Mouse (Mus musculus) neutrophil, adult 5-6 weeks (primary cell): Measurements from ENCODE around the gene B230217C12Rik. TPM values are rescaled to one million over a fixed set of nuclear protein-coding genes. Genes with fewer than 3 reads are reported as not detected.
A peak's percentile ranks its signal among the peaks of the same experiment; 100 is the strongest.

Source experiments
- ATAC-seq: fragments of 151-379, 151-347 bp; 2 replicates; pipeline ENCODE4 v1.8.0; 2017; ENCODE audit warnings: mild to moderate bottlenecking, moderate TSS enrichment; ENCODE audit not compliant: insufficient number of reproducible peaks, poor library complexity, low FRiP score, severe bottlenecking; ENCODE audit errors: extremely low read depth
- total RNA-seq: library from RNA; stranded (forward); fragments of 200-1000 nt; gene quantifications from 2 replicates; pipeline ENCODE4 v1.2.3, GENCODE M21; 2017

Gene B230217C12Rik
- total RNA-seq, result 0.47 and 1.2 TPM in 2 replicates

GRCm38 (mm10) chr11:97840539-97840954, at the start of gene B230217C12Rik:
B230217C12Rik (plus strand) TSS chr11:97840780.
- ATAC-seq, result 0 out of 2 replicates have a peak, but pooled peaks have one; percentile 16

DNA sequence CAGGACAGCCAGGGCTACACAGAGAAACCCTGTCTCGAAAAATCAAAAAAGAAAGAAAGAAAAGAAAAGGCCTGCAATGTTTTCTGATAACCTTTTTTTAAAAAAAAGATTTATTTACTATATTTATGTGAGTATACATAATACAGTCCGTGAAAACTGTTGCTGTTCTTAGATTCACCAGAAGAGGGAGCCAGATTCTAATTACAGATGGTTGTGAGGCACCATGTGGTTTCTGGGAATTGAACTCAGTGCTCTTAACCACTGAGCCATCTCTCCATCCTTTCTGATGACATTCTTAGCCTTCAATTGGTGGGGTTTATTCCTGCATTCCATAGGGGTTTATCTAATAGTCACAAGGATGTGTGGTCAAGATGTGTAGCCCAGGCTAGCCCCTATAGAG, 47.4 kb upstream of the B230217C12Rik start:
- ATAC-seq, result peak; percentile 81

DNA sequence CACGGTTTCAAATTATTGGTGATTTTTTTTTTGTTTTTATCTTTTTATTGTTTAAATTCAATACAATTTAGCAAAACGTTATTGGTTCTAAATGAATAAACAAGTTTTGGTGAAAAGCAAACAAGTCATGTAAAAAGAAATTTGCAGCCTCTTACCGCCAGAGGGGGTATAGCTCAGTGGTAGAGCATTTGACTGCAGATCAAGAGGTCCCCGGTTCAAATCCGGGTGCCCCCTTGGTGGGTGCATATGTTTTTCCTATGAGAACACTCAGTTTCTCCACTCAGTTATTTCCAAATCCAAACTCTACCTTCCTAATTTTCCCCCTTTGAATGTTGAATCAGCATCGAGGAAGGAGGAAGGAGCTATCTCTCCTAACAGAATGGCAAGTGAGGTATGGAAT, 43.7 kb upstream of the B230217C12Rik start:
- ATAC-seq, result no peak

- no peak for ATAC-seq
Observed at GRCm38 (mm10) chr11:97797369-97798082, 43.1 kb upstream of the B230217C12Rik start.

GRCm38 (mm10) chr11:97798083-97798435, 42.5 kb upstream of the B230217C12Rik start:
- no peak for ATAC-seq

DNA sequence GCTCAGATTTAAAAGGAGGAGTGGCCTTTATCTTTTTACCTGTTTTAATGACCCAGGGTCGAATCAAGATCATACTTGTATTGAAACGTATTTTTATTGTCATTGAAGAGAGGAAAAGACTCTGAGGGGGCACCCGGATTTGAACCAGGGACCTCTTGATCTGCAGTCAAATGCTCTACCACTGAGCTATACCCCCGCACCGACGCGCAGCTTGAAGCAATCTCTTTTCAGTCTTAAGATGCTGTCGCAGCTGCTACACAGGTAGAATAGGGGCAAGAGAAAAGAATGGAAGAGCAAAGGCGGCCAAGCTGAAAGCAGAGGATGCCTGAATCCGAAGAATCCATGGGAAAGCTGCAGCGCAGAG, 41.8 kb upstream of the B230217C12Rik start, which contains the start of gene Lasp1:
Lasp1 (plus strand) TSS at position 219 of the 364 bp plus-strand sequence.
- ATAC-seq, result peak; percentile 33; the same call in 1 of the 2 replicates

DNA sequence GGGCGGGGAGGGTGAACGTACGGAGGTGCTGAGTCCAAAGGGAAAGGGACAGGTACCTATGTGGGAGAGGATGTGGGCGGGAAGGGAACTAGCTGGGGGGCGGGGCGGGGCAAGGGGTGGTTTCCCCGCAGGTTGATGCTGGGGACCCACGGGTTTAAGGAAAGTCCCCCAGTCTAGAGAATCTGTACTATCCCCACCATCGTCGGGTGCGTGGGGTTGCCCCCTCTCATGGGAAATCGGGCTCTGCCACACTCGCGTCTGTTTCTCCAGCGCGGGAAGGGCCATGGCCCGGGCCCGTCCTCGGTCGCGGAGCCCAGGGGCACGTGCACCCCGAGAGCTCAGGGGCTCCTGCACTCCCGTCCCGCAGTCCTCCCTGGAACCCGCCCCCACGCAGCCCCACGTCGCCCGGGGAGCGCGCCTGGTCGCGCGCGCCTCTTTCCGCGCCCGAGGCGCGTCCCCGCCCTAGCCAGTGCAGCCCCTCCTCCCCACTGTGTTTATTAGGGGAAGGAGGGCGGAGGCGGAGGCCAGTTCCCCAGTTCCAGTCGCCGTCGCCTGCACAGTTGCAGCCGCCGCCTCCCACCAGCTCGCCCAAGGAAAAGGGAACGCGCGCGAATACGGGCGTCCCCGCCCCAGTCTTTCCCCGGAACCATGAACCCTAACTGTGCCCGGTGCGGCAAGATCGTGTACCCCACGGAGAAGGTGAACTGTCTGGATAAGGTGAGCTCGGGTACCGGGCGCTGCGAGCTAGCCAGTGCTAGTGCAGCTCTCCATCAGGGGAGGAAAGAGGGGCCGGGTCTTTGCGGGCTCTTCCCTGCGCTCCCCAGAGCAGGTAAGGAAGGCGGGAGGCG, 41.2 kb upstream of the B230217C12Rik start:
- peak; percentile 72 for ATAC-seq

DNA sequence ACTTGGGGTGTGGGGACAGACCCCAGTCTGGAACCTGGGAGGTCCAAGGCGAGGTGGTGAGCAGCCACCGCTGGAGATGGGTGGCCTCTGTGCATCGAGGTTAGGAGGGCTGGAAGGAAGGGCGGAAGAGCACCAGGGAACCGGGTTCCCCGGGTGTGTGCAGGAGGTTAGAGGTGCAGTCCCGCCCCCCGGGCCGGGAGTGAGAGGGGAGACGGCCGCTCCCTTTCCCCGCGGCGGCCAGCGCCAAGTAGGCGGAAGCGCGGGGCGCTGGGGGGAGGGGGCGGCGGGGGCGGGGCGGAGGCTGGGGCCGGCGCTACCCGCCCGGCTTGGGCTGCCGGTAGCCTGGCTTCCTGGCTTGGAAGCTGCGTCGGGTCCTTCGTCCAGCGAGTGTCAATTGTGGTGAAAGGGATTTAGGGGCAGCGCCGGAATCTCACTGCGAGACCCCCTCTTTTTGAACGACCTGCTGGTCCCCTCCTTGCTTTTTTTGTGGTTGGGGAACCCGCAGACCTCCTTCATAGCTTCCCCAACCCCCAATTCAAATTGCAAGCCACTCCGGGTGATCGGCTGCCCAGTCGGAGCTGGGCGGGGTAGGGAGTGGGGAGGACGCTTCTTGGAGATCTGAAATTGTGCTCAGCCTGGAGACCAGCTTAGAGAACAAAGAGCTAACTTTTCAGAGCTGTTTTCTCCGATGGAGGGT, 40.4 kb upstream of the B230217C12Rik start:
- ATAC-seq, result 0 out of 2 replicates have a peak, but pooled peaks have one; percentile 8

DNA sequence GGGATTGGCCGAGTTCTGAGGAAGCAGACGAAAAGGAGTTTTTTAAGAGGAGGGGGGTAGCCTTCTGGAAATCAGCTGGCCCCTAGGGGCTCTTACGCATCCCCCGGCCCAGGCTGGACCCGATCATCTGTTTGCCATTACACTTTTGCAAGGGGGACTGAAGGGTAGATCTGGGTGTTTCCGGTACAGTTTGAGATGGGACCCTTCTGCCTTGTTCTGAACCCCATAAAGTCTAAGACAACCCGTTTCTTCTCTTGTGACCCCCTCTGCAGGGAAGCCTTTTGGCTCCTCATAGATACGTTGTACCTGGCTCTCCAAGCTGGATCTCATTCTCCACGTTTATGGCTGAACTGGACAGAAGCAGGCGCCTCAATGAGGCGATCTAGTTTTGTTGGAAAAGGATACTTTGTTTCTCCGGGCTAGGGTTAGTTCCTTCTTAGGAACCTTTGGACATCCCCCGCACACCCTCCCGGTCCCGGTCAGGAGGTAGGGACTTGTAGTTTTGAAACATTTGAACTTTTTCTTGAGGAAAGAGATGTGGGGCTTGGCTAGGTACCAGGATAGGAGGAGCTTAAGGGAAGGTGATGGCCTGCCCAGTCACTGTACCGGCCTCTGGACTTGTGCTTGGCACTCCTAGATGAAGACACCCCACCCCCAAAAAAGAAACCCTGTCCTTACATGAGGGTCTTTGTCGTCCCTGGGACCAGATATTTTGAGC, 39.7 kb upstream of the B230217C12Rik start:
- ATAC-seq, result no peak

DNA sequence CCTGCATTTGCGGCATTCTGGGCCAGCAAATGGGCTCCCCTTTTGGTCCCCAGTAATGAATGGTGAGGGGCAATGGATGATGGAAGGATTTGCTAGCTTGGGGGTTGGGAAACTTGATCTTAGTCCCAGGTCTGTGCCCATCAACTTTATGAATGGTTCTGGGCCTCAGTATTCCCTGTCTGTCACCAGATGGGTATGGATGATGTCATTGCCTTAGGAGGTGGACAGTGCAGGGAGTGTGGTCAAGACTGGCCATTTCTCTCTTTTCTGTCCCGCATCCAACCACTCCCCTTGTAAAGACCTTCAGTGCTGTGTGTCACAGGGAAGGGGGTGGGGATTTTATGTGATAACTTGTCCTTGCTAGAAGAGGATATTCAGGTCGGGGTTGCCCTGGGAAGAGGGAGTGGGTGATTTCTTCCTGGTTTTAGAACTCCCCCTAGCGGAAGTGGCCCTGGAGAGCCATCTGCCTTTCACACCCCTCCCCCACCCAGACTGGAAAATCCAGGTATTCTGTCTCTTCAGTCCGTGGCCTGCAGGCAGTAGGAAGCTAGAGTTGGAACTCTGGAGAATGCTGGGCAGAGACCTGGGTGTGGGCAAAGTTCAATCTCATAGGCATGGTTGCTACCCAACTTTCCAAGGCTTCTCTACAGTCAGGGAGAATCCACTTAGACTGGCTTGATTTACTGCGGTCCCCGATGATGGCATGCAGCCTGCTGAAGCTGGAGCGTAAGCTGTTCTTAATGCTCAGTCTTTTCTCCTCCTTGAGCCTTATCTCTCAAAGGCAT, 39.0 kb upstream of the B230217C12Rik start:
- ATAC-seq, result no peak

DNA sequence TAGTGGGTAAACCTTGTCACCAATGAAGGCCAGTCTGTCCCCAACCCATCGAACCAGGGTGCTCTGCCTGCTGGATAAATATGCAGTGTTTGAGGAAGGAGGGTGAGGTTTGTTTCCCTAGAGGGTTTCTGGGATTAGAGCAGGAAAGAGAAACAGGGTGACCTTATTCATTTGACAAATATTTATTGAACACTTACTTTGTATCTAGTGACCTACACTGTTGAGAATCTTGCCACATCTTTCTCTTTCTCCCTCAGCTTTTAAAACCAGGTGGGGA, 38.4 kb upstream of the B230217C12Rik start:
- ATAC-seq, result no peak

- ATAC-seq, result no peak
Observed at GRCm38 (mm10) chr11:97802495-97802894, 38.1 kb upstream of the B230217C12Rik start.

DNA sequence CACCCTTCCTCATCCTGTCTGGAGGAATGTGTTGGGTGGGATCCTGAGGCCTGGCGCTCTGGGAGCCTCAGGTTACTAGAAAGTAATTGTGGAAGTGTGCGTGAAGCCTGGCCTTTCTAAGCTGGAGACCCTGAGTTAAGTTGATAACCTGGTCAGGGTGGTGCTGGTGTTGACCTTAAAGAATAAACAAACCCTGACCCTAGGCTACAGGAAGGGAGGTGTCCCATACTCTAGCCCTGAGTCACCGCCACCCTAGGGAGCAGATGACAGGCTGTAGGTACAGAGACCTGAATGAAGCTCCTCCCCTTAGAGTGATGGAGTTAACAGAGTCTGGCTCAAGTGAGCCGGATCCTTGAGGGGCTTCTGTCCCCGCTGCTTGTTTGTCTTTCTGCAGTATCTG, 36.7 kb upstream of the B230217C12Rik start:
- ATAC-seq, result no peak

DNA sequence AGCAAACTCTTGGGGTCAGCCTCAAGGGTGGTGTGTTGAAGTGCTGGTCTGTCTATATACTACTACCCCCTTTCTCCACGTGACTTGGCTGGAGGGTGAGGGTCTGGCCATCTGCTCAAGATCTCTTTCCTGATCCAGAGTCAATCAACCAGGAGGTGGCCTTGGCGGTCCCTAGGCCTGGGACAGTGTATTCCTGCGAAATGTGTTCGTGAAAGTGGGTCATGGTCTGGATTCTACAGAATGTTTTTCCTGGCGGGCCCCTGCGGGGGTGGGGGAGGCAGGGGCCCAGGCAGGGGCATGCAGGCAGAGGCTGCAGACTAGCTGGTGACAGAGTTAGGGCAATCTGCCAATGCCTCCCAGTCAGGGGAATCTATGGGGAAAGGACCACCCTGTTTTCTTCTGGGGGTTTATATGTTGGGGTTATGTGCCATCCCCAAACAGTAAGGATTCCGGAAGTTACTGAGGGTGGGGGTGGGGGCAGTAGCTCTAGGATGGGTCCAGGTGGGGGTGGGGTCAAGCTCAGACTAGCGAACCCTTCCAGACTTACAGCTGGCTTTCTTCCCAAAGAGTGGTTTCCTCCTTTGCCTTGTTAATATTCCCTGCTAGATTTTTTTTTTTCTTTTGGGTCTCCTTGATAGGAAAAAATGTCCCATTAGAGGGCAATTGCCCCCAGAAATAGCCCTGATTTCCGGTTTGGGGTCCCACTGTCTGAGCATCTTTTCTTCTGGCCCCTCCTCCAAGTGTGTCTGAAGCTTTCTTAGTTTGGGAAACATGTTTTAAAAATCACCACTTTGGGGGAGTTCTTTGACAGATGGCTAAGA, 35.5 kb upstream of the B230217C12Rik start:
- no peak for ATAC-seq

DNA sequence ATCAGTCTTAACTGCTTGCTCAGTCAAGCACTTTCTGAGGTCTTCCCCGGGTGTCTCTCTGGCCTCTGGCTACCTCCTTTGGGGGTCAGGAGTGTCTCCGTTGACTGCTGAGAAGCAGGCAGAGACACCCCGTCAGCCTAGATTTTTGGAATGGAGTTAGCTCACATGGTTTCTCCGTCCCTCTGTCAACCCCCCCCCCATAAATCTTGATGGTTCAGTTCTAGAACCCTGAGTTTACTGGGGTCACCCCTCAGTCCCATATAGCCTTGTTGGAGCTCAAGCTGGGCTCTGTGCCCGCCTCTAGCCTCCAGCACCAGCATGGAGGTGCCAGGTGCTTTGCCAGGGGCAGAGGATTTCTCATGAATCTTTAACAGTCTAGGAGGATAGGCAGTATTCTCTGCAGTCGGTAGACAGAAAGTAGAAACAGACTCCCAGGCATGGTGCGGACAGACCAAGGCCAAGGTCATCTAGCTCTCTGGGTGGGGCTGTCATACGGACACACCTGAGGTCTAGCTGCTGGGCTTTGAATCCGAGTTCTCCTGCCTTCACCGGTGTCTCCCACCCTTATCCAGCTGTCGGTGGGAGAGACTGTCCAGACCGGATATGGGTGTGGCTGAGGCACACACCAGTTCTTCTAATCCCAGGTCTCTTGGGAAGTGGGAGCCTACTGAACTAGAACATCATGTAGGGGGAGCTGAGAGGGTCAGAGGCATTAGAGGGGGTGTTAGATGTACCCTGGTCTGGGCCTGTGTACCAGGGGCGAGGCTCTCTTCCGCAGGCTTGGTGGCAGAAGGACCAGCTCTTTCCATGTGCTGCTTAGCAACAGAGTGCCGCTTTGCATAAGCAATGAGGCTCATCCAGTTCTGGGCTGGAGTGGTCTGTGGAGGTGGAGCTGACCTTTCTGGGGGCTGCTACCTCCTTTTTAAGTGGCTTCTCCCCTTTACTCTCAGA, 34.6 kb upstream of the B230217C12Rik start:
- no peak for ATAC-seq

DNA sequence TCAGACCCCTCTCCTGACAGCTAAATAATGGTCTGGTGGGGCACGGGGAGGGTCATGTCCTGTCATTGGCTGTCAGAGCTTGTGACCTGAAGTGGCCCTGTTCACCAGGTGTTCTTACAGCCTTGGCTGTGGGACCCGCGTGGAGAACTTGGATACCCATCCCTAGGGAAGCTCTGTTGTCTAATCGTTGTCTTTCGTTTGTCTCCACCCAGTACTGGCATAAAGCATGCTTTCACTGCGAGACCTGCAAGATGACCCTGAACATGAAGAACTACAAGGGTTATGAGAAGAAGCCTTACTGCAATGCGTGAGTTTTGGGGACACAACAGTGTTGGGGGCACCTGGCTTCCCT, 34.0 kb upstream of the B230217C12Rik start:
- no peak for ATAC-seq

DNA sequence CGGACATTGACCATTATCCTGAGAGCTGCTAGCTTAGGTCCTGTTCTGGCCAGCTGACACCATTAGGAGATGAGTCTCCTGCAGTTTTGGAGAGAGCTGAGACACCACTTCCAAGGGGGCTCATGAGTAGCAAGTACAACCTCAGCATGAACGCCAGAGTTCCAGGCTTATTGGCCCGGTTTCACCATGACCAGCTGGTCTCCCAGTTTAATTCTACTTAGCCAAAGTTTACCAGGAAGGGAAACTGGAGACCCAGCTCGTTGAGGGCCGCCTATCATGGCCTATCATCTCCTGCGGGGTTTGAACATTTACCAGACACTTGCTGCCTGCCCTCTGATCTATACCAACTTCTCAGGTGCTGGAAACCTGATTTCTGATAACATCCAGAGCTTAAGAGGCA, 33.0 kb upstream of the B230217C12Rik start:
- no peak for ATAC-seq
